ENCODE assay signal across 12 mouse cellular contexts in genomic region chr3:9530097-9530780, GRCm38 (mm10).
DNase-seq lines count a peak whose midpoint lies in the region; ATAC-seq and TF ChIP-seq lines count a peak whose summit lies in the region.
"Had no signal": no experiment of that assay in that cellular context is flagged by ENCODE, and none has a peak within 500 bp of the region (broad histone marks: within the 10 kb centered on the region; RNA-seq: fewer than 3 reads in every experiment).

No protein-coding gene starts in this region.

- H3K9ac ChIP-seq in forebrain, embryonic 13.5 days: no peak overlapping the region
- no peak overlapping the region for H3K9ac ChIP-seq in forebrain, postnatal 0 days
- H3K9ac ChIP-seq in midbrain, embryonic 15.5 days: no peak overlapping the region
- H3K9ac ChIP-seq: heart, embryonic 15.5 days; limb, embryonic 12.5 days had no signal

- ATAC-seq in forebrain, embryonic 13.5 days: 0 out of 2 replicates have a peak, but pooled peaks have one; percentile 19
- ATAC-seq in forebrain, postnatal 0 days: peak; percentile 83
- ATAC-seq in midbrain, embryonic 15.5 days (replicated peaks): no peak
- no peak for ATAC-seq in inflammation-experienced regulatory T-cells, adult 6 months

- H3K27me3 ChIP-seq in forebrain, embryonic 13.5 days: no peaks in the 10 kb centered on the region
- H3K27me3 ChIP-seq in forebrain, embryonic 10.5 days (ENCODE audit: poor library complexity, severe bottlenecking): no peaks in the 10 kb centered on the region
- no peaks in the 10 kb centered on the region for H3K27me3 ChIP-seq in forebrain, postnatal 0 days (ENCODE audit: insufficient read depth, low read length)
- H3K27me3 ChIP-seq in midbrain, embryonic 15.5 days (replicated peaks): no peaks in the 10 kb centered on the region
- H3K27me3 ChIP-seq: heart, embryonic 15.5 days; limb, embryonic 12.5 days had no signal

- H3K27ac ChIP-seq in forebrain, embryonic 13.5 days: no peak overlapping the region
- H3K27ac ChIP-seq in forebrain, embryonic 10.5 days: no peak overlapping the region
- no peak overlapping the region for H3K27ac ChIP-seq in forebrain, postnatal 0 days (ENCODE audit: low read depth, low read length)
- no peak overlapping the region for H3K27ac ChIP-seq in midbrain, embryonic 15.5 days
- H3K27ac ChIP-seq: heart, embryonic 15.5 days; limb, embryonic 12.5 days; stomach, postnatal 0 days had no signal

- 68% methylated on average over 9 of the region's 9 CpGs for WGBS in forebrain, embryonic 13.5 days
- 89% methylated on average over 9 of the region's 9 CpGs for WGBS in forebrain, embryonic 10.5 days
- WGBS in forebrain, postnatal 0 days: 32% methylated on average over 9 of the region's 9 CpGs
- 63% methylated on average over 9 of the region's 9 CpGs for WGBS in midbrain, embryonic 15.5 days

- H3K4me1 ChIP-seq in forebrain, embryonic 13.5 days: no peaks in the 10 kb centered on the region
- H3K4me1 ChIP-seq in forebrain, embryonic 10.5 days: no peaks in the 10 kb centered on the region
- no peaks in the 10 kb centered on the region for H3K4me1 ChIP-seq in forebrain, postnatal 0 days (ENCODE audit: insufficient read depth)
- no peaks in the 10 kb centered on the region for H3K4me1 ChIP-seq in midbrain, embryonic 15.5 days
- H3K4me1 ChIP-seq: limb, embryonic 12.5 days had no signal

- no peak for DNase-seq in forebrain, embryonic 10.5 days (ENCODE audit: extremely low spot score, low spot score)
- DNase-seq in layer of hippocampus, postnatal 10 days (ENCODE audit: low spot score in 2 of 2): peak; percentile 32 to 58
- no peak for DNase-seq in layer of hippocampus, adult 8-10 months (ENCODE audit: low spot score in 2 of 2)
- peak; percentile 67 for DNase-seq in brain, adult 2 months (ENCODE audit: low read depth, low spot score)
- DNase-seq in forebrain, postnatal 0 days: peak; percentile 65
- DNase-seq: kidney, postnatal 14 days had no signal

- no peak overlapping the region for H3K4me2 ChIP-seq in forebrain, embryonic 13.5 days
- H3K4me2 ChIP-seq in forebrain, postnatal 0 days (ENCODE audit: low read depth): no peak overlapping the region
- H3K4me2 ChIP-seq in midbrain, embryonic 15.5 days: no peak overlapping the region
- H3K4me2 ChIP-seq: heart, embryonic 15.5 days; limb, embryonic 12.5 days had no signal

- no peak for TF ChIP-seq CTCF in forebrain, postnatal 0 days (IDR thresholded peaks at IDR 0.05; ENCODE audit: low read depth)

- H3K4me3 ChIP-seq in forebrain, embryonic 13.5 days: no peak overlapping the region
- no peak overlapping the region for H3K4me3 ChIP-seq in forebrain, embryonic 10.5 days
- no peak overlapping the region for H3K4me3 ChIP-seq in forebrain, postnatal 0 days (ENCODE audit: low read depth, low read length)
- H3K4me3 ChIP-seq in midbrain, embryonic 15.5 days: no peak overlapping the region
- H3K4me3 ChIP-seq: heart, embryonic 15.5 days; limb, embryonic 12.5 days had no signal

- peaks cover 7% of the 10 kb centered on the region; the same call in 1 of the 2 replicates for H3K9me3 ChIP-seq in forebrain, embryonic 13.5 days (replicated peaks)
- H3K9me3 ChIP-seq in forebrain, embryonic 10.5 days: 0 out of 2 replicates have a peak, but pooled peaks cover 2% of the 10 kb centered on the region
- no peaks in the 10 kb centered on the region for H3K9me3 ChIP-seq in forebrain, postnatal 0 days (ENCODE audit: low read length)
- H3K9me3 ChIP-seq in midbrain, embryonic 15.5 days: no peaks in the 10 kb centered on the region
- H3K9me3 ChIP-seq: heart, embryonic 15.5 days; limb, embryonic 12.5 days had no signal

- peaks cover 4% of the 10 kb centered on the region; the same call in 1 of the 2 replicates for H3K36me3 ChIP-seq in forebrain, embryonic 13.5 days (ENCODE audit: poor library complexity, severe bottlenecking)
- H3K36me3 ChIP-seq in forebrain, embryonic 10.5 days (replicated peaks): 0 out of 2 replicates have a peak, but pooled peaks cover 5% of the 10 kb centered on the region
- H3K36me3 ChIP-seq in forebrain, postnatal 0 days (ENCODE audit: insufficient read depth): no peaks in the 10 kb centered on the region
- no peaks in the 10 kb centered on the region for H3K36me3 ChIP-seq in midbrain, embryonic 15.5 days (replicated peaks)
- H3K36me3 ChIP-seq: heart, embryonic 15.5 days had no signal

Comparison
In these comparisons a context has a peak if more than half of its experiments do, and no peak if none do; other contexts are left out.
1. DNase-seq: peak in layer of hippocampus, postnatal 10 days (2 of 2), brain, adult 2 months (single experiment) and forebrain, postnatal 0 days (single experiment); none in forebrain, embryonic 10.5 days (single experiment) and layer of hippocampus, adult 8-10 months (0 of 2).
2. ATAC-seq: peak in forebrain, embryonic 13.5 days (single experiment) and forebrain, postnatal 0 days (single experiment); none in midbrain, embryonic 15.5 days (single experiment) and inflammation-experienced regulatory T-cells, adult 6 months (single experiment).